Mouse (Mus musculus) forebrain, embryonic 11.5 days (tissue): Measurements from ENCODE around the gene Vps53. TPM values are rescaled to one million over a fixed set of nuclear protein-coding genes. Genes with fewer than 3 reads are reported as not detected.

Experiments
- polyA plus RNA-seq: library from polyadenylated mRNA; unstranded; fragments of >200 nt; fragmentation: Nextera tagmentation; extraction: Ambion mirVana; gene quantifications from 2 replicates; pipeline ENCODE4 v1.2.1, GENCODE M21; 2014

Vps53 gene
- polyA plus RNA-seq, 1 experiment from 2014 or later, result 43.6 TPM

Other genes with a start within 250 kb of the Vps53 start
- gene Rph3al, start 241.2 kb downstream of the Vps53 start, polyA plus RNA-seq, result 1.1 and 2.5 TPM in 2 replicates
- gene 1700016K19Rik, start 179.7 kb downstream of the Vps53 start, polyA plus RNA-seq, result 0.41 TPM in 1 of 2 replicates, not detected in the other
- 12.1 and 15.3 TPM in 2 replicates for gene Rflnb, start 151.9 kb downstream of the Vps53 start, polyA plus RNA-seq
- 34.6 and 35.1 TPM in 2 replicates for gene Fam57a, start within 50 bp of the Vps53 start, polyA plus RNA-seq
- gene Dbil5, start 38.0 kb upstream of the Vps53 start, polyA plus RNA-seq, result 0.48 TPM in 1 of 2 replicates, not detected in the other
- gene Gemin4, start 38.0 kb upstream of the Vps53 start, polyA plus RNA-seq, result 46.2 and 52.9 TPM in 2 replicates
- 18.6 and 20.7 TPM in 2 replicates for gene Mrm3, start 64.1 kb upstream of the Vps53 start, polyA plus RNA-seq
- gene Glod4, start 64.1 kb upstream of the Vps53 start, polyA plus RNA-seq, result 122 and 125 TPM in 2 replicates
- 52.3 and 65.1 TPM in 2 replicates for gene Nxn, start 219.5 kb upstream of the Vps53 start, polyA plus RNA-seq
- gene Timm22, start 227.3 kb upstream of the Vps53 start, polyA plus RNA-seq, result 109 and 113 TPM in 2 replicates